Mouse (Mus musculus) forebrain, embryonic 15.5 days (tissue): ENCODE results near the gene Ugt3a1. TPM values are rescaled to one million over a fixed set of nuclear protein-coding genes. Genes with fewer than 3 reads are reported as not detected.

ENCODE experiments used
- ATAC-seq: fragments of 200-750 bp; cut with Nextera tagmentation; replicated peaks from 2 replicates; pipeline ENCODE4 v1.8.0; 2017; ENCODE audit warnings: mild to moderate bottlenecking, moderate TSS enrichment, moderate library complexity
- H3K27ac ChIP-seq: fragments of 300-500 bp; sonication (generic); replicated peaks from 2 replicates; pipeline ENCODE4 v1.5.1; 2015; ENCODE audit warnings: mild to moderate bottlenecking, inconsistent platforms
- H3K27me3 ChIP-seq: fragments of 300-500 bp; sonication (generic); 2 replicates; pipeline ENCODE4 v1.6.1; 2015; ENCODE audit warnings: inconsistent platforms
- H3K36me3 ChIP-seq: fragments of 300-500 bp; sonication (generic); 2 replicates; pipeline ENCODE4 v1.6.1; 2015; ENCODE audit warnings: mild to moderate bottlenecking, inconsistent platforms
- H3K4me1 ChIP-seq: fragments of 300-500 bp; sonication (generic); 2 replicates; pipeline ENCODE4 v1.6.1; 2015; ENCODE audit warnings: inconsistent platforms
- H3K4me2 ChIP-seq: fragments of 300-500 bp; sonication (generic); replicated peaks from 2 replicates; pipeline ENCODE4 v1.6.1; 2015; ENCODE audit warnings: mild to moderate bottlenecking, inconsistent platforms
- H3K4me3 ChIP-seq: fragments of 300-500 bp; sonication (generic); 2 replicates; pipeline ENCODE4 v1.5.1; 2015; ENCODE audit warnings: mild to moderate bottlenecking, inconsistent platforms
- H3K9ac ChIP-seq: fragments of 300-500 bp; sonication (generic); replicated peaks from 2 replicates; pipeline ENCODE4 v1.6.1; 2015; ENCODE audit warnings: mild to moderate bottlenecking, inconsistent platforms
- H3K9me3 ChIP-seq: fragments of 300-500 bp; sonication (generic); 2 replicates; pipeline ENCODE4 v1.6.1; 2016; ENCODE audit warnings: inconsistent platforms
- WGBS: fragments of 180-500 bp; shearing (Covaris S2); methylation state at CpG from one replicate; pipeline ENCODE4 v1.1.7; 2015; ENCODE audit warnings: mixed read lengths; 5-methylcytosine and 5-hydroxymethylcytosine counted together
- polyA plus RNA-seq: library from polyadenylated mRNA; unstranded; fragments of >200 nt; fragmentation: Nextera tagmentation; extraction: Ambion mirVana; gene quantifications from 2 replicates; pipeline ENCODE4 v1.2.1, GENCODE M21; 2015

The Ugt3a1 gene
- polyA plus RNA-seq, 1 experiment from 2014 or later = not detected

DNA sequence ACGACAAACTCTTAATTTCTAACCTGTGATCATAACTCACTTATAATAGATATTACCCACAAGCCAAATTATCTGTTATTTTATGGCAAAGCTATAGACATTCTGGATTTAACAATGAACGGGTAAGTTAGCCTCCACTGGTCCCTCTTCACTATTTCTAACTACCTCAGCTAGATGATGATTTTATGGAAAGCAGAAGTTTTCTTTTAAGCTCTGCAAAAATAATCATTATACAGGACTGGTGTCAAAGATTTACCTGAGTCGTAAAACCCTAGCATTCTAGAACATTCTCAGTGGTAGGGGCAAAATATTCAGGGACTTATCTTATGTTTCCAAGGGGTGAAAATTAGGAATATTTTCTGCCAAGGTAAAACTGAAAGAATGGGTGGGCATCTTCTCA is 59.9 kb downstream of the Ugt3a1 start:
- Histone ChIP-seq H3K4me1 (no peaks in the 10 kb centered on the region), H3K4me2 (no peak overlapping the region), H3K9ac (no peak overlapping the region), H3K27me3 (no peaks in the 10 kb centered on the region), H3K4me3 (no peak overlapping the region), H3K36me3 (no peaks in the 10 kb centered on the region), H3K27ac (no peak overlapping the region), H3K9me3 (no peaks in the 10 kb centered on the region)
- 92% methylated on average over 3 of the region's 3 CpGs for WGBS
- ATAC-seq = no peak

DNA sequence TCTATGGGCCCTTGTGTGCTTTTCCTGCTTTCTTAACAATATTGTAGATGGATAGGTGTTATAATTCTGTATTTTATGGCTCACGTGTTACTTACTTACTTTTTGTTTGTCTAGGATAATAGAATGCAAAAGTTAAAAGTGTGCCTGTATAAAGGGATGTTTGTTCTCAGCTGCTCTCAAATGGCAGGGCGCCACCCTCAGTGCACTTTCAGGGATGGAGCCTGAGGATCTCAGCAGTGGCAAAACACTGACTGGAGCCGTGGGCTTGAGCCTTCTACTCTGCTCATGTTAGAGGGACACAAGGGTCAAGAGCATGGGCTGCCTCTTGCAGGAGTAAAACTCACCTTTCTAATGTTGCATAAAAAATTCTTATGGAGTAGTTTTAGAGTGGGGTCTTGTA is 60.3 kb downstream of the Ugt3a1 start:
- Histone ChIP-seq H3K36me3 (no peaks in the 10 kb centered on the region), H3K4me3 (no peak overlapping the region), H3K27ac (no peak overlapping the region), H3K9ac (no peak overlapping the region), H3K4me2 (no peak overlapping the region), H3K9me3 (no peaks in the 10 kb centered on the region), H3K4me1 (no peaks in the 10 kb centered on the region), H3K27me3 (no peaks in the 10 kb centered on the region)
- WGBS = 72% methylated on average over 3 of the region's 3 CpGs
- no peak for ATAC-seq

DNA sequence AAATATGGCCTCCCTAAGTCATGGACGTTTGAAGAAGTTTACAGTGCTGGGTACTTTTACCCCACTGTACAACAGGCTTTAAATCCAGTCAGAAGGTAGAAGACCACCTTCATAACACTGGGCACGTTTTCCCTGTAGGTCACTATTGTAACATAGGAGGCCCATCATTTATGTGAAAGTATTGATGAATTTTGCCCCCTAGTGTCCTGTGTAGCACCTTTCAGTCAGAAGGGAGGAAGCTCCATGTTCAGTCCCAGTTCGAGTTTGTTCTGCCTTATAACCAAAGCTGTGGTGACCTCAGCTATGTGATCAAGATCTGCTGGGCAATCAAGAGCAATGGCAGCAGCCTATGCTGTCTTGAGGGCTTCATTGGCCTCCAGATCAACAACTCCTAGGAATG is 72.1 kb downstream of the Ugt3a1 start:
- Histone ChIP-seq H3K4me1 (no peaks in the 10 kb centered on the region), H3K27ac (no peak overlapping the region), H3K4me2 (no peak overlapping the region), H3K9ac (no peak overlapping the region), H3K36me3 (no peaks in the 10 kb centered on the region), H3K27me3 (no peaks in the 10 kb centered on the region), H3K9me3 (no peaks in the 10 kb centered on the region), H3K4me3 (no peak overlapping the region)
- 66% methylated on average over 3 of the region's 3 CpGs for WGBS
- ATAC-seq = no peak

DNA sequence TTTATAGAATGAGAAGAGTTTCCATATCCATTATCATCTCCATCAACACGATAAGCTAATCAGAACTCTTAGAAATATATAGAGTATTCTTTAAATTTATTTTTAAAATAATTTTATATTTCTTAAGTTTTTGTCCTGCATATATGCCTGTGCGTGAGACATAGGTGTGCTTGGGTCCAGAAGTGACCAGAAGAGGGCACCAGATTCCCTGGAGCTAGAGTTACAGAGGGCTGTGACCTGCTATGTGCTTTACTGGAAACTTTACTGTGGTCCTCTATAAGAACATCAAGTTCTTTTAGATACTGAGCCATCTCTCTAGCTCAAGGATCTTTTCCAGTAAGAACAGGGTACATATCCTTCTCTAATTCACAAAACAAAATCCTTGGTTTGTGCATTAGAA is 86.1 kb downstream of the Ugt3a1 start:
- H3K27ac ChIP-seq = no peak overlapping the region
- H3K27me3 ChIP-seq = no peaks in the 10 kb centered on the region
- ATAC-seq = no peak
- H3K4me1 ChIP-seq = no peaks in the 10 kb centered on the region
- H3K36me3 ChIP-seq = no peaks in the 10 kb centered on the region
- H3K9ac ChIP-seq = no peak overlapping the region
- no peaks in the 10 kb centered on the region for H3K9me3 ChIP-seq
- H3K4me3 ChIP-seq = no peak overlapping the region
- H3K4me2 ChIP-seq = no peak overlapping the region
- WGBS = 71% methylated on average over 2 of the region's 2 CpGs

Other genes with a start within 250 kb of the Ugt3a1 start
- gene Nadk2, start 205.6 kb upstream of the Ugt3a1 start, polyA plus RNA-seq = 19.6 and 23.1 TPM in 2 replicates
- 4.2 and 4.3 TPM in 2 replicates for gene Lmbrd2, start 136.3 kb upstream of the Ugt3a1 start, polyA plus RNA-seq
- 41.0 and 41.9 TPM in 2 replicates for gene Skp2, start 121.5 kb upstream of the Ugt3a1 start, polyA plus RNA-seq
- not detected in 2 replicates for gene Ugt3a2, start 58.7 kb downstream of the Ugt3a1 start, polyA plus RNA-seq
- gene Capsl, start 159.1 kb downstream of the Ugt3a1 start, polyA plus RNA-seq = 1.7 and 2.7 TPM in 2 replicates